Mouse (Mus musculus) forebrain, embryonic 13.5 days (tissue): ENCODE measurements around the gene Pmp22. TPM values are rescaled to one million over a fixed set of nuclear protein-coding genes. Genes with fewer than 3 reads are reported as not detected.

ENCODE experiments used
- ATAC-seq: fragments of 200-750 bp; cut with Nextera tagmentation; 2 replicates; pipeline ENCODE4 v1.8.0; 2017
- H3K27ac ChIP-seq: fragments of 300-500 bp; sonication (generic); 2 replicates; pipeline ENCODE4 v1.5.1; 2015; ENCODE audit warnings: inconsistent platforms, mild to moderate bottlenecking, moderate library complexity
- H3K27me3 ChIP-seq: fragments of 300-500 bp; sonication (generic); 2 replicates; pipeline ENCODE4 v1.6.1; 2015; ENCODE audit warnings: mild to moderate bottlenecking, inconsistent platforms
- H3K36me3 ChIP-seq: fragments of 300-500 bp; sonication (generic); 2 replicates; pipeline ENCODE4 v1.6.1; 2015; ENCODE audit warnings: mild to moderate bottlenecking, inconsistent platforms; ENCODE audit not compliant: poor library complexity, severe bottlenecking
- H3K4me1 ChIP-seq: fragments of 300-500 bp; sonication (generic); 2 replicates; pipeline ENCODE4 v1.6.1; 2015; ENCODE audit warnings: inconsistent platforms
- H3K4me2 ChIP-seq: fragments of 300-500 bp; sonication (generic); 2 replicates; pipeline ENCODE4 v1.6.1; 2015; ENCODE audit warnings: inconsistent platforms, mild to moderate bottlenecking, moderate library complexity
- H3K4me3 ChIP-seq: fragments of 300-500 bp; sonication (generic); 2 replicates; pipeline ENCODE4 v1.5.1; 2015; ENCODE audit warnings: mild to moderate bottlenecking, inconsistent platforms
- H3K9ac ChIP-seq: fragments of 300-500 bp; sonication (generic); 2 replicates; pipeline ENCODE4 v1.6.1; 2015; ENCODE audit warnings: mild to moderate bottlenecking, inconsistent platforms
- H3K9me3 ChIP-seq: fragments of 300-500 bp; sonication (generic); replicated peaks from 2 replicates; pipeline ENCODE4 v1.6.1; 2016; ENCODE audit warnings: inconsistent platforms
- WGBS: fragments of 180-500 bp; shearing (Covaris S2); methylation state at CpG from one replicate; pipeline ENCODE4 v1.1.7; 2015; 5-methylcytosine and 5-hydroxymethylcytosine counted together
- polyA plus RNA-seq: library from polyadenylated mRNA; unstranded; fragments of >200 nt; fragmentation: Nextera tagmentation; extraction: Ambion mirVana; gene quantifications from 2 replicates; pipeline ENCODE4 v1.2.1, GENCODE M21; 2015

Pmp22 gene
- polyA plus RNA-seq, 1 experiment from 2014 or later = 12.7 TPM

DNA sequence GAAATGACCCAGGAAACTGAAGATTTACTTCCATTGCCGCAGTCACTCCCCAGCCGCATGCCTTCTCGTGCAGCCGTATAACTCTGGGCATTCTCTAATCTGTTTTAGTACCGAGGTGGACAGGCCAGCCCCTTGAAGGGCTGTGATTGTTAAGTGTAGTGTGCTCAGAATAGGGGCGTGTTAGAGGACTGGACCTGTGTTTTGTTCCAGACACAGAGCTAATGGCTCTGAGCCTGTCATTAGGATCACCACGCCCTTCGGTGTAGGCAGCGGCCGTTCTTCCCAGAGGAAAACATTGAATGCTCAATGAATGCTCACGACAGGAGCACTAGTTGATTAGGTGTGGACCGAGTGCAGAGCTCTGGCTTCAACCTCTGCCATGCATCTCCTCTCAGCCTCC lies 1.1 kb downstream of the Pmp22 start:
- H3K27ac ChIP-seq = no peak overlapping the region
- no peak overlapping the region for H3K4me2 ChIP-seq
- ATAC-seq = no peak
- no peak overlapping the region for H3K9ac ChIP-seq
- H3K4me1 ChIP-seq = peaks cover 31% of the 10 kb centered on the region
- H3K9me3 ChIP-seq = no peaks in the 10 kb centered on the region
- peaks cover 72% of the 10 kb centered on the region for H3K27me3 ChIP-seq
- no peaks in the 10 kb centered on the region for H3K36me3 ChIP-seq
- WGBS = 43% methylated on average over 12 of the region's 12 CpGs
- H3K4me3 ChIP-seq = no peak overlapping the region

DNA sequence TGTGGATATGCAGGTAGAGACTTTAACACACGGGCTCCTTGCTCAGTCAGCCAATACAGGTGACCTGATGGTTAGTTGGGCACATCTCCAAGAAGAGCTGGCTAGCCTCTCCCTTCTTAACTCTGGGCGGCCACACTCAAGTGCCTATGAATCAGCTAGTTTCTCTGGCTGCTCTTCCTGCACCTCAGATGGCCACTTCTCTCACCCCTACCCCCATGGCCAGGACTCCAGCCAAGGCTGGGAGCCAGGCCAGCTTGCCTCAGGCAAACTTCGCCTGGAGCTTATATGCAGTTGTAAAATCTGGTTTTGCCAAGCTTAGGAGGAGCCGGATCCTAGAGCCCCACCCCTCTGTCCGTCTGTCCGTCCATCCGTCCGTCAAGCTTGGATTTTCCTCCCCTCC lies 1.7 kb downstream of the Pmp22 start:
- ATAC-seq = no peak
- Histone ChIP-seq H3K27ac (no peak overlapping the region), H3K4me3 (no peak overlapping the region), H3K27me3 (peaks cover 76% of the 10 kb centered on the region), H3K4me1 (peaks cover 31% of the 10 kb centered on the region), H3K9me3 (no peaks in the 10 kb centered on the region), H3K4me2 (peak overlapping the region; percentile 98; the same call in 1 of the 2 replicates), H3K36me3 (no peaks in the 10 kb centered on the region), H3K9ac (no peak overlapping the region)
- WGBS = 49% methylated on average over 8 of the region's 8 CpGs

GRCm38 (mm10) chr11:63131001-63131692 lies 2.4 kb downstream of the Pmp22 start:
- H3K4me1 ChIP-seq = peaks cover 31% of the 10 kb centered on the region
- H3K9ac ChIP-seq = 0 out of 2 replicates have a peak overlapping the region, but pooled peaks have one; percentile 67
- H3K4me3 ChIP-seq = peak overlapping the region; percentile 54
- H3K27ac ChIP-seq = no peak overlapping the region
- no peak for ATAC-seq
- peaks cover 76% of the 10 kb centered on the region for H3K27me3 ChIP-seq
- peak overlapping the region; percentile 98 for H3K4me2 ChIP-seq
- no peaks in the 10 kb centered on the region for H3K9me3 ChIP-seq
- WGBS = 5% methylated on average over 33 of the region's 33 CpGs
- no peaks in the 10 kb centered on the region for H3K36me3 ChIP-seq

DNA sequence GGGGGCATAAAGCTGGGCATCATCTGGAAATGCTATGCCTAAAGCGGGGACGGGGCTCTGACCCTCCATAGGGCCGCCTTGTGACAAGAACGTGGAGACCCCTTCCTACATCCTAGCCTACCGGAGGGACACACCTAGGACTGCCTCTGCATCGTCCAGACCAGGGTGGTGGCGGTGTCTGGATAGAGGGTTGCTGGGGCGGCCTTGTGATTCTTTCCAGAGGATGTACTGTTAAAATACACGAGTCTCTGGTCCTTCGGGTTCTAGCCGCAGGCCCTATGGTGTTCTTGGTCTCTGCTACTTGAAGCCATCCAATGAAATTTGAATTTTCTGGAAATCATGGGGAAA lies 2.9 kb downstream of the Pmp22 start:
- Histone ChIP-seq H3K9ac (peak overlapping the region; percentile 67; the same call in 1 of the 2 replicates), H3K9me3 (no peaks in the 10 kb centered on the region), H3K36me3 (no peaks in the 10 kb centered on the region), H3K27me3 (peaks cover 76% of the 10 kb centered on the region), H3K4me3 (peak overlapping the region; percentile 54), H3K4me2 (peak overlapping the region; percentile 98), H3K4me1 (peaks cover 31% of the 10 kb centered on the region), H3K27ac (no peak overlapping the region)
- no peak for ATAC-seq
- 8% methylated on average over 11 of the region's 11 CpGs for WGBS

GRCm38 (mm10) chr11:63132151-63132500 lies 3.3 kb downstream of the Pmp22 start:
- WGBS = 1% methylated on average over 11 of the region's 11 CpGs
- H3K9me3 ChIP-seq = no peaks in the 10 kb centered on the region

DNA sequence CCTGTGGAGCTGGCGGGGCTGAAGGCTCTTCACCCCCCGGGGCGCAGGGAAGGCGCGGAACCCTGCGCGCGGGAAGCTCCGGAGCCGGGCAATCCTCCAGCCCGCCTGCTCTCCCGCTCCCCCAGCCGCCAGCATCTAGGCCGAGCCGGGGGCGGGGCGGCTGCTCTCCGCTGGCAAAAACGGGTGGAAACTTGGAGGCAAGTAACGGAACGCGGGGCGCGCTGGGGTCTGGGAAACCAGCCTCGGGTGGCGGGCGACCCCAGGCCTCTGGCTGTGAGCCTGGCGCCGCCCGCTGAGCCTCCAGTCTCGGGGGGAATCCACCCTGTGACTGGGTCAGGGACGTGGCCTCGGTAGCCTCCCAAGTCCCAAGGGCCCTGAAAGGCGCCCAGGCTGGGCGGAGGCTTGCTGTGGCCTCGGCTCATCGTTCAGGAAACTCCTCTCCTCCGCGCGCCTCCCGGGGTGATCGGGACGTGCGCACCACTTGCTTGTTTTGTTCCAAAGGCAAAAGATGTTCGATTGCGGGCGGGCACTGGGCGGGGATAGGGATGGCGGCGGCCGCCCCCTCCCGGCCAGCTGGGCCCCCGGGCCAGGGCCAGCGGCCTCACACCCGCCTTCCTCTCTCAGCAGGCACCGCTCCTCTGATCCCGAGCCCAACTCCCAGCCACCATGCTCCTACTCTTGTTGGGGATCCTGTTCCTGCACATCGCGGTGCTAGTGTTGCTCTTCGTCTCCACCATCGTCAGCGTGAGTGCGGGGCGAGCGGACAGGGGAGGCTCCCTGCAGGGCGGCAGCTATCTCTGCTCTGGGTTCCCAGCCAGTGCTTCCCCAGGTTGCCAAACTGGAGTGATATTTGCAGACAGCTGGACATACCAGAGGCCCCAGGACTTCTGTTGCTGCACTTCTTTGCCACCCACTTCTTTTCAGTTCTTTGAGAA lies 4.0 kb downstream of the Pmp22 start:
- ATAC-seq = peak; percentile 43
- Histone ChIP-seq H3K27ac (no peak overlapping the region), H3K9ac (peak overlapping the region; percentile 67), H3K4me3 (peak overlapping the region; percentile 54), H3K27me3 (peaks cover 75% of the 10 kb centered on the region), H3K4me2 (peak overlapping the region; percentile 98), H3K4me1 (peaks cover 31% of the 10 kb centered on the region), H3K36me3 (no peaks in the 10 kb centered on the region), H3K9me3 (no peaks in the 10 kb centered on the region)
- WGBS = under 1% methylated on average over 66 of the region's 66 CpGs

More at GRCm38 (mm10) chr11:63132151-63132500, 3.3 kb downstream of the Pmp22 start:
- ATAC-seq = peak; percentile 39
- Histone ChIP-seq H3K9ac (peak overlapping the region; percentile 67), H3K27me3 (peaks cover 76% of the 10 kb centered on the region), H3K4me1 (peaks cover 31% of the 10 kb centered on the region), H3K27ac (no peak overlapping the region), H3K4me3 (peak overlapping the region; percentile 54), H3K4me2 (peak overlapping the region; percentile 98), H3K36me3 (no peaks in the 10 kb centered on the region)

GRCm38 (mm10) chr11:63134021-63134420 lies 5.2 kb downstream of the Pmp22 start:
- no peak overlapping the region for H3K9ac ChIP-seq
- 83% methylated on average over 5 of the region's 5 CpGs for WGBS
- peaks cover 31% of the 10 kb centered on the region for H3K4me1 ChIP-seq
- H3K27ac ChIP-seq = no peak overlapping the region
- no peak overlapping the region for H3K4me3 ChIP-seq
- no peak overlapping the region for H3K4me2 ChIP-seq
- H3K36me3 ChIP-seq = no peaks in the 10 kb centered on the region
- H3K27me3 ChIP-seq = peaks cover 63% of the 10 kb centered on the region
- no peaks in the 10 kb centered on the region for H3K9me3 ChIP-seq
- no peak for ATAC-seq

GRCm38 (mm10) chr11:63134742-63135482 lies 6.1 kb downstream of the Pmp22 start:
- Histone ChIP-seq H3K4me2 (no peak overlapping the region), H3K9ac (no peak overlapping the region), H3K4me3 (no peak overlapping the region), H3K4me1 (peaks cover 31% of the 10 kb centered on the region), H3K9me3 (no peaks in the 10 kb centered on the region), H3K27ac (no peak overlapping the region), H3K36me3 (no peaks in the 10 kb centered on the region), H3K27me3 (peaks cover 54% of the 10 kb centered on the region)
- ATAC-seq = no peak; the same call in 1 of the 2 replicates
- WGBS = 73% methylated on average over 15 of the region's 15 CpGs

- Histone ChIP-seq H3K27ac (no peak overlapping the region), H3K9me3 (no peaks in the 10 kb centered on the region), H3K4me1 (peaks cover 28% of the 10 kb centered on the region), H3K4me2 (no peak overlapping the region), H3K27me3 (peaks cover 47% of the 10 kb centered on the region), H3K36me3 (no peaks in the 10 kb centered on the region), H3K9ac (no peak overlapping the region), H3K4me3 (no peak overlapping the region)
- WGBS = 3% methylated on average over 8 of the region's 8 CpGs
- ATAC-seq = peak; percentile 86
These were observed 6.8 kb downstream of the Pmp22 start for GRCm38 (mm10) chr11:63135622-63136021.

DNA sequence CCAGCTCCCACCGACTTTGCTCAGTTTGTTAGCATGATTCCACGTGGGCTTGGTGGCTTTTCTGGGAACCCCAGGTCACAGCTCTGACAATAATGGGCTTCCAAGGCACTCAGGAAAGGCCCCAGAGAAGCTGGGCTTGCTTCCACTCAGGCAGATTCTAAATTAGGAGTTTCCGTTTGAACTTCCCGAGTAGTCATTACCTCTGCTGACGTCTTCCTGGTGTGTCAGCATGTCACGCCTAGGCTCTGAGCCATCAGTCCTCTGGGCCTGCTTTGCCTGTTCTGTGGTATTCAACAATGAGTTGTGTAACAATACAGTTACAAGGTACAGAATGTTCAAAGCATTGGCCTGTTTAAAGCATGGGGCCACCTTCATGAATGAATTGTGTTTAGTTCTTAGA lies 7.4 kb downstream of the Pmp22 start:
- Histone ChIP-seq H3K4me1 (peaks cover 22% of the 10 kb centered on the region), H3K36me3 (no peaks in the 10 kb centered on the region), H3K27ac (no peak overlapping the region), H3K27me3 (peaks cover 41% of the 10 kb centered on the region), H3K9ac (no peak overlapping the region), H3K9me3 (no peaks in the 10 kb centered on the region), H3K4me2 (no peak overlapping the region), H3K4me3 (no peak overlapping the region)
- 86% methylated on average over 6 of the region's 6 CpGs for WGBS
- no peak for ATAC-seq

- no peak overlapping the region for H3K4me3 ChIP-seq
- ATAC-seq = no peak
- 58% methylated on average over 4 of the region's 4 CpGs for WGBS
- H3K4me1 ChIP-seq = peaks cover 15% of the 10 kb centered on the region
- H3K9me3 ChIP-seq = no peaks in the 10 kb centered on the region
- H3K27ac ChIP-seq = no peak overlapping the region
- H3K9ac ChIP-seq = no peak overlapping the region
- H3K27me3 ChIP-seq = peaks cover 34% of the 10 kb centered on the region
- no peak overlapping the region for H3K4me2 ChIP-seq
- no peaks in the 10 kb centered on the region for H3K36me3 ChIP-seq
These were observed 8.1 kb downstream of the Pmp22 start for GRCm38 (mm10) chr11:63136836-63137416.
